Mouse (Mus musculus): ENCODE measurements around the gene Pnisr. TPM values are rescaled to one million over a fixed set of nuclear protein-coding genes. Genes with fewer than 3 reads are reported as not detected.

The Pnisr gene
- polyA plus RNA-seq, 1 experiment from 2014 or later = 157 TPM

- Histone ChIP-seq H3K27ac (ENCODE audit: low read depth, low read length) (peak overlapping the region; percentile 99), H3K4me2 (ENCODE audit: low read length) (peak overlapping the region; percentile 62), H3K36me3 (ENCODE audit: control insufficient read depth, insufficient read depth, low read length) (no peaks in the 10 kb centered on the region), H3K27me3 (replicated peaks; ENCODE audit: control insufficient read depth, insufficient read depth, low read length) (no peaks in the 10 kb centered on the region), H3K9me3 (ENCODE audit: control insufficient read depth, low read length) (no peaks in the 10 kb centered on the region), H3K9ac (ENCODE audit: low read depth, low read length) (peak overlapping the region; percentile 86), H3K4me3 (ENCODE audit: low read length) (peak overlapping the region; percentile 82), H3K4me1 (ENCODE audit: control insufficient read depth, insufficient read depth, low read depth, low read length) (peaks cover 18% of the 10 kb centered on the region)
- WGBS = under 1% methylated on average over 24 of the region's 24 CpGs
- peak; percentile 75 for ATAC-seq
Observed at GRCm38 (mm10) chr4:21848287-21848630, 876 bp downstream of the Pnisr start.

GRCm38 (mm10) chr4:21857481-21857880 lies 10.1 kb downstream of the Pnisr start:
- 36% methylated on average over 1 of the region's 1 CpGs for WGBS
- Histone ChIP-seq H3K4me2 (ENCODE audit: low read length) (no peak overlapping the region), H3K4me1 (ENCODE audit: control insufficient read depth, insufficient read depth, low read depth, low read length) (no peaks in the 10 kb centered on the region)

GRCm38 (mm10) chr4:21865226-21865625 lies 17.8 kb downstream of the Pnisr start:
- H3K9ac ChIP-seq (ENCODE audit: low read depth, low read length) = no peak overlapping the region
- 94% methylated on average over 1 of the region's 1 CpGs for WGBS
- ATAC-seq = no peak
- H3K4me2 ChIP-seq (ENCODE audit: low read length) = no peak overlapping the region
- no peak overlapping the region for H3K4me3 ChIP-seq (ENCODE audit: low read length)
- peaks cover 40% of the 10 kb centered on the region for H3K36me3 ChIP-seq (ENCODE audit: control insufficient read depth, insufficient read depth, low read length)
- H3K27ac ChIP-seq (ENCODE audit: low read depth, low read length) = no peak overlapping the region
- H3K4me1 ChIP-seq (ENCODE audit: control insufficient read depth, insufficient read depth, low read depth, low read length) = no peaks in the 10 kb centered on the region
- no peaks in the 10 kb centered on the region for H3K9me3 ChIP-seq (ENCODE audit: control insufficient read depth, low read length)
- no peaks in the 10 kb centered on the region for H3K27me3 ChIP-seq (replicated peaks; ENCODE audit: control insufficient read depth, insufficient read depth, low read length)

More at GRCm38 (mm10) chr4:21857481-21857880, 10.1 kb downstream of the Pnisr start:
- H3K9me3 ChIP-seq (ENCODE audit: control insufficient read depth, low read length) = no peaks in the 10 kb centered on the region
- ATAC-seq = no peak
- no peak overlapping the region for H3K9ac ChIP-seq (ENCODE audit: low read depth, low read length)
- no peak overlapping the region for H3K27ac ChIP-seq (ENCODE audit: low read depth, low read length)
- H3K27me3 ChIP-seq (replicated peaks; ENCODE audit: control insufficient read depth, insufficient read depth, low read length) = no peaks in the 10 kb centered on the region
- H3K36me3 ChIP-seq (ENCODE audit: control insufficient read depth, insufficient read depth, low read length) = peaks cover 26% of the 10 kb centered on the region
- no peak overlapping the region for H3K4me3 ChIP-seq (ENCODE audit: low read length)

GRCm38 (mm10) chr4:21878776-21879175 lies 31.4 kb downstream of the Pnisr start:
- Histone ChIP-seq H3K9ac (ENCODE audit: low read depth, low read length) (no peak overlapping the region), H3K4me1 (ENCODE audit: control insufficient read depth, insufficient read depth, low read depth, low read length) (peaks cover 4% of the 10 kb centered on the region; the same call in 1 of the 2 replicates), H3K4me2 (ENCODE audit: low read length) (peak overlapping the region; percentile 74), H3K4me3 (ENCODE audit: low read length) (peak overlapping the region; percentile 46), H3K27ac (ENCODE audit: low read depth, low read length) (no peak overlapping the region), H3K9me3 (ENCODE audit: control insufficient read depth, low read length) (no peaks in the 10 kb centered on the region), H3K27me3 (replicated peaks; ENCODE audit: control insufficient read depth, insufficient read depth, low read length) (no peaks in the 10 kb centered on the region), H3K36me3 (ENCODE audit: control insufficient read depth, insufficient read depth, low read length) (peaks cover 4% of the 10 kb centered on the region)
- no peak for ATAC-seq
- WGBS = 18% methylated on average over 6 of the region's 6 CpGs

GRCm38 (mm10) chr4:21879565-21880220 lies 32.3 kb downstream of the Pnisr start, which contains the start of gene Coq3:
Gene Coq3 (plus strand): TSS chr4:21879673.
- Histone ChIP-seq H3K9ac (ENCODE audit: low read depth, low read length) (peak within 1 kb of the TSS; percentile 60), H3K4me3 (ENCODE audit: low read length) (peak within 1 kb of the TSS; percentile 46), H3K27ac (ENCODE audit: low read depth, low read length) (peak within 1 kb of the TSS; percentile 81), H3K36me3 (ENCODE audit: control insufficient read depth, insufficient read depth, low read length) (no peaks in the 10 kb centered on the region), H3K4me2 (ENCODE audit: low read length) (peak within 1 kb of the TSS; percentile 74), H3K4me1 (ENCODE audit: control insufficient read depth, insufficient read depth, low read depth, low read length) (peaks cover 4% of the 10 kb centered on the region; the same call in 1 of the 2 replicates), H3K27me3 (replicated peaks; ENCODE audit: control insufficient read depth, insufficient read depth, low read length) (no peaks in the 10 kb centered on the region), H3K9me3 (ENCODE audit: control insufficient read depth, low read length) (no peaks in the 10 kb centered on the region)
- under 1% methylated on average over 47 of the region's 51 CpGs for WGBS
- ATAC-seq = peak; percentile 97

GRCm38 (mm10) chr4:21882806-21883205 lies 35.4 kb downstream of the Pnisr start:
- no peaks in the 10 kb centered on the region for H3K36me3 ChIP-seq (ENCODE audit: control insufficient read depth, insufficient read depth, low read length)
- H3K9ac ChIP-seq (ENCODE audit: low read depth, low read length) = no peak overlapping the region
- WGBS = 95% methylated on average over 6 of the region's 6 CpGs
- H3K4me3 ChIP-seq (ENCODE audit: low read length) = no peak overlapping the region
- no peaks in the 10 kb centered on the region for H3K27me3 ChIP-seq (replicated peaks; ENCODE audit: control insufficient read depth, insufficient read depth, low read length)
- H3K9me3 ChIP-seq (ENCODE audit: control insufficient read depth, low read length) = no peaks in the 10 kb centered on the region
- no peak for ATAC-seq
- no peak overlapping the region for H3K4me2 ChIP-seq (ENCODE audit: low read length)
- H3K4me1 ChIP-seq (ENCODE audit: control insufficient read depth, insufficient read depth, low read depth, low read length) = peaks cover 4% of the 10 kb centered on the region; the same call in 1 of the 2 replicates
- H3K27ac ChIP-seq (ENCODE audit: low read depth, low read length) = no peak overlapping the region

- Histone ChIP-seq H3K4me3 (ENCODE audit: low read length) (no peak overlapping the region), H3K27me3 (replicated peaks; ENCODE audit: control insufficient read depth, insufficient read depth, low read length) (no peaks in the 10 kb centered on the region), H3K4me1 (ENCODE audit: control insufficient read depth, insufficient read depth, low read depth, low read length) (no peaks in the 10 kb centered on the region), H3K27ac (ENCODE audit: low read depth, low read length) (no peak overlapping the region), H3K9ac (ENCODE audit: low read depth, low read length) (no peak overlapping the region), H3K36me3 (ENCODE audit: control insufficient read depth, insufficient read depth, low read length) (no peaks in the 10 kb centered on the region), H3K9me3 (ENCODE audit: control insufficient read depth, low read length) (no peaks in the 10 kb centered on the region), H3K4me2 (ENCODE audit: low read length) (no peak overlapping the region)
- no peak for ATAC-seq
- WGBS = 81% methylated on average over 8 of the region's 8 CpGs
Observed at GRCm38 (mm10) chr4:21885831-21886230, 38.4 kb downstream of the Pnisr start.

Other genes with a start within 250 kb of the Pnisr start
- 0.36 and 0.48 TPM in 2 replicates for gene Prdm13, start 161.6 kb upstream of the Pnisr start, polyA plus RNA-seq (2015; fragmentation: Nextera tagmentation; extraction: Ambion mirVana)
- gene Ccnc, start 119.9 kb upstream of the Pnisr start, polyA plus RNA-seq (2015; fragmentation: Nextera tagmentation; extraction: Ambion mirVana) = 68.7 and 72.4 TPM in 2 replicates
- gene Usp45, start 80.4 kb upstream of the Pnisr start, polyA plus RNA-seq (2015; fragmentation: Nextera tagmentation; extraction: Ambion mirVana) = 5.2 and 5.4 TPM in 2 replicates
- 25.4 and 28.5 TPM in 2 replicates for gene Tstd3, start 80.4 kb upstream of the Pnisr start, polyA plus RNA-seq (2015; fragmentation: Nextera tagmentation; extraction: Ambion mirVana)
- gene Coq3, start 32.1 kb downstream of the Pnisr start, polyA plus RNA-seq (2015; fragmentation: Nextera tagmentation; extraction: Ambion mirVana) = 15.9 TPM in 2 replicates
- gene Faxc, start 83.7 kb downstream of the Pnisr start, polyA plus RNA-seq (2015; fragmentation: Nextera tagmentation; extraction: Ambion mirVana) = 12.5 and 17.0 TPM in 2 replicates

Data from hindbrain, embryonic 16.5 days (tissue).